Mouse (Mus musculus): ENCODE data around the gene Ifi27l2a. TPM values are rescaled to one million over a fixed set of nuclear protein-coding genes. Genes with fewer than 3 reads are reported as not detected.
"Not testable (repeated sequence)": the region's sequence is repeated elsewhere in the genome, so short reads cannot be mapped to it uniquely, and the experiment has no call there.

Gene Ifi27l2a
- total and polyA plus RNA-seq, 2 experiments = 68.1 to 72.7 TPM

GRCm38 (mm10) chr12:103482781-103483180, 39.3 kb upstream of the Ifi27l2a start:
- Histone ChIP-seq H3K27ac (replicated peaks; ENCODE audit: insufficient read depth, low read depth, low read length) (no peak overlapping the region), H3K79me2 (ENCODE audit: control insufficient read depth, insufficient read depth, low read length) (no peaks in the 10 kb centered on the region), H3K4me1 (ENCODE audit: control insufficient read depth, insufficient read depth, low read length) (peaks cover 14% of the 10 kb centered on the region), H3K36me3 (ENCODE audit: control insufficient read depth, insufficient read depth, low read length) (no peaks in the 10 kb centered on the region), H3K9ac (ENCODE audit: low read depth, low read length) (no peak overlapping the region), H3K27me3 (ENCODE audit: control insufficient read depth, insufficient read depth, low read length) (no peaks in the 10 kb centered on the region), H3K4me3 (ENCODE audit: insufficient read depth, low read depth, low read length) (no peak overlapping the region)
- TF ChIP-seq CTCF (IDR thresholded peaks at IDR 0.05; ENCODE audit: low read depth, low read length) (no peak), POLR2A (IDR thresholded peaks at IDR 0.05; ENCODE audit: extremely low read depth, insufficient read depth, low read length) (no peak)
- WGBS = 69% methylated on average over 2 of the region's 2 CpGs
- peak; percentile 26 for DNase-seq (ENCODE audit: extremely low read depth, low read depth, low spot score)

GRCm38 (mm10) chr12:103481671-103482070, 38.2 kb upstream of the Ifi27l2a start:
- Histone ChIP-seq H3K27ac (replicated peaks; ENCODE audit: insufficient read depth, low read depth, low read length) (no peak overlapping the region), H3K4me3 (ENCODE audit: insufficient read depth, low read depth, low read length) (no peak overlapping the region), H3K4me1 (ENCODE audit: control insufficient read depth, insufficient read depth, low read length) (peaks cover 8% of the 10 kb centered on the region), H3K27me3 (ENCODE audit: control insufficient read depth, insufficient read depth, low read length) (no peaks in the 10 kb centered on the region), H3K79me2 (ENCODE audit: control insufficient read depth, insufficient read depth, low read length) (no peaks in the 10 kb centered on the region), H3K36me3 (ENCODE audit: control insufficient read depth, insufficient read depth, low read length) (no peaks in the 10 kb centered on the region), H3K9ac (ENCODE audit: low read depth, low read length) (no peak overlapping the region)
- WGBS = 66% methylated on average over 5 of the region's 5 CpGs
- peak; percentile 83 for DNase-seq (ENCODE audit: extremely low read depth, low read depth, low spot score)
- no peak for TF ChIP-seq CTCF (IDR thresholded peaks at IDR 0.05; ENCODE audit: low read depth, low read length)
- no peak for TF ChIP-seq POLR2A (IDR thresholded peaks at IDR 0.05; ENCODE audit: extremely low read depth, insufficient read depth, low read length)

GRCm38 (mm10) chr12:103477461-103478015, 34.1 kb upstream of the Ifi27l2a start:
- no peaks in the 10 kb centered on the region for H3K27me3 ChIP-seq (ENCODE audit: control insufficient read depth, insufficient read depth, low read length)
- peak; percentile 92 for DNase-seq (ENCODE audit: extremely low read depth, low read depth, low spot score)

GRCm38 (mm10) chr12:103476779-103477389, 33.4 kb upstream of the Ifi27l2a start:
- Histone ChIP-seq H3K36me3 (ENCODE audit: control insufficient read depth, insufficient read depth, low read length) (no peaks in the 10 kb centered on the region), H3K9ac (ENCODE audit: low read depth, low read length) (no peak overlapping the region), H3K4me1 (ENCODE audit: control insufficient read depth, insufficient read depth, low read length) (peaks cover 6% of the 10 kb centered on the region), H3K79me2 (ENCODE audit: control insufficient read depth, insufficient read depth, low read length) (no peaks in the 10 kb centered on the region), H3K4me3 (ENCODE audit: insufficient read depth, low read depth, low read length) (no peak overlapping the region), H3K27me3 (ENCODE audit: control insufficient read depth, insufficient read depth, low read length) (no peaks in the 10 kb centered on the region), H3K27ac (replicated peaks; ENCODE audit: insufficient read depth, low read depth, low read length) (no peak overlapping the region)
- TF ChIP-seq CTCF (IDR thresholded peaks at IDR 0.05; ENCODE audit: low read depth, low read length) (no peak), POLR2A (IDR thresholded peaks at IDR 0.05; ENCODE audit: extremely low read depth, insufficient read depth, low read length) (no peak)
- DNase-seq (ENCODE audit: extremely low read depth, low read depth, low spot score) = no peak
- WGBS = 77% methylated on average over 1 of the region's 1 CpGs

More at GRCm38 (mm10) chr12:103477461-103478015, 34.1 kb upstream of the Ifi27l2a start:
- H3K9ac ChIP-seq (ENCODE audit: low read depth, low read length) = no peak overlapping the region
- H3K4me1 ChIP-seq (ENCODE audit: control insufficient read depth, insufficient read depth, low read length) = peaks cover 8% of the 10 kb centered on the region
- no peak overlapping the region for H3K27ac ChIP-seq (replicated peaks; ENCODE audit: insufficient read depth, low read depth, low read length)
- TF ChIP-seq POLR2A (IDR thresholded peaks at IDR 0.05; ENCODE audit: extremely low read depth, insufficient read depth, low read length) (no peak), CTCF (IDR thresholded peaks at IDR 0.05; ENCODE audit: low read depth, low read length) (no peak)
- WGBS = 20% methylated on average over 7 of the region's 7 CpGs
- H3K36me3 ChIP-seq (ENCODE audit: control insufficient read depth, insufficient read depth, low read length) = no peaks in the 10 kb centered on the region
- no peak overlapping the region for H3K4me3 ChIP-seq (ENCODE audit: insufficient read depth, low read depth, low read length)
- H3K79me2 ChIP-seq (ENCODE audit: control insufficient read depth, insufficient read depth, low read length) = no peaks in the 10 kb centered on the region

- peak; percentile 30 for DNase-seq (ENCODE audit: extremely low read depth, low read depth, low spot score)
- no peak for TF ChIP-seq CTCF (IDR thresholded peaks at IDR 0.05; ENCODE audit: low read depth, low read length)
- no peak for TF ChIP-seq POLR2A (IDR thresholded peaks at IDR 0.05; ENCODE audit: extremely low read depth, insufficient read depth, low read length)
- Histone ChIP-seq H3K9ac (ENCODE audit: low read depth, low read length) (no peak overlapping the region), H3K27me3 (ENCODE audit: control insufficient read depth, insufficient read depth, low read length) (no peaks in the 10 kb centered on the region), H3K4me1 (ENCODE audit: control insufficient read depth, insufficient read depth, low read length) (peaks cover 2% of the 10 kb centered on the region; the same call in 1 of the 2 replicates), H3K36me3 (ENCODE audit: control insufficient read depth, insufficient read depth, low read length) (no peaks in the 10 kb centered on the region), H3K27ac (replicated peaks; ENCODE audit: insufficient read depth, low read depth, low read length) (no peak overlapping the region), H3K4me3 (ENCODE audit: insufficient read depth, low read depth, low read length) (no peak overlapping the region), H3K79me2 (ENCODE audit: control insufficient read depth, insufficient read depth, low read length) (no peaks in the 10 kb centered on the region)
- WGBS = 20% methylated on average over 2 of the region's 2 CpGs
Measured at GRCm38 (mm10) chr12:103474481-103474880, 31.0 kb upstream of the Ifi27l2a start.

GRCm38 (mm10) chr12:103457140-103457539, 13.7 kb upstream of the Ifi27l2a start, which contains the start of gene Ifi27l2b:
Ifi27l2b (minus strand) TSS chr12:103457223.
- WGBS = 40% methylated on average over 3 of the region's 3 CpGs
- no peak within 1 kb of the TSS for H3K9ac ChIP-seq (ENCODE audit: low read depth, low read length)
- peak; percentile 78 for DNase-seq (ENCODE audit: extremely low read depth, low read depth, low spot score)
- no peak within 1 kb of the TSS for H3K27ac ChIP-seq (replicated peaks; ENCODE audit: insufficient read depth, low read depth, low read length)
- no peaks in the 10 kb centered on the region for H3K4me1 ChIP-seq (ENCODE audit: control insufficient read depth, insufficient read depth, low read length)
- H3K27me3 ChIP-seq (ENCODE audit: control insufficient read depth, insufficient read depth, low read length) = no peaks in the 10 kb centered on the region
- TF ChIP-seq POLR2A (IDR thresholded peaks at IDR 0.05; ENCODE audit: extremely low read depth, insufficient read depth, low read length) (no peak), CTCF (IDR thresholded peaks at IDR 0.05; ENCODE audit: low read depth, low read length) (no peak)
- H3K4me3 ChIP-seq (ENCODE audit: insufficient read depth, low read depth, low read length) = no peak within 1 kb of the TSS
- no peaks in the 10 kb centered on the region for H3K79me2 ChIP-seq (ENCODE audit: control insufficient read depth, insufficient read depth, low read length)
- H3K36me3 ChIP-seq (ENCODE audit: control insufficient read depth, insufficient read depth, low read length) = no peaks in the 10 kb centered on the region

- H3K27me3 ChIP-seq (ENCODE audit: control insufficient read depth, insufficient read depth, low read length); DNase-seq (ENCODE audit: extremely low read depth, low read depth, low spot score); H3K4me1 ChIP-seq (ENCODE audit: control insufficient read depth, insufficient read depth, low read length); H3K9ac ChIP-seq (ENCODE audit: low read depth, low read length); H3K4me3 ChIP-seq (ENCODE audit: insufficient read depth, low read depth, low read length); H3K27ac ChIP-seq (replicated peaks; ENCODE audit: insufficient read depth, low read depth, low read length); H3K36me3 ChIP-seq (ENCODE audit: control insufficient read depth, insufficient read depth, low read length); H3K79me2 ChIP-seq (ENCODE audit: control insufficient read depth, insufficient read depth, low read length): not testable (repeated sequence)
- WGBS = no CpG with 5 or more reads among the region's 1 CpGs
Measured at GRCm38 (mm10) chr12:103456727-103457126, 13.2 kb upstream of the Ifi27l2a start.
